Mouse (Mus musculus) liver, embryonic 14.5 days (tissue): ENCODE results near the gene Slc41a3.

ENCODE experiments used
- CTCF ChIP-seq: IDR thresholded peaks from 2 replicates; pipeline ENCODE4 v1.5.1; 2016; ENCODE audit warnings: antibody characterized with exemption, low read depth, control low read depth
- EP300 ChIP-seq: IDR thresholded peaks from 2 replicates; pipeline ENCODE4 v1.6.1; 2016; ENCODE audit warnings: antibody characterized with exemption, low read depth

DNA sequence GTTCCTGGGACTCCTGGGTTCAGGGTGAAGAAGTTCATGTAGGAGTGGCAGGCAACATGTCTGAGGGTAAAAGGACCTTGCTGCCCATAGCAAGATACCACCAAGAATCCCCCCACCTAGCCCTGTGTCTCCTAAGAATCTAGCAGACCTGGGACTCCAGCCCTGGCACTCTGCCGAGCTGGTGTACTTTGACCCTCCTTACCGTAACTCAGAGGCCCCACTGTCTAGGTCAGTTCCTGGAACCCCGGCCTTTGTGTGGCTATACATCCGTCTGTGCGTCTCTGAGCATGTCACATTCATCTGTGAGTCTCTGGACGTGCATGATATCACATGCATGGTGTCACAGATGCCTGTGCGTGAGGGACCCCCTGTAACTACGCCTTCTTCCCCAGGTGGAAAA lies 34.1 kb upstream of the Slc41a3 start:
- TF ChIP-seq EP300 (no peak), CTCF (no peak)
